Mouse (Mus musculus) limb, embryonic 11.5 days (tissue): ENCODE measurements around the gene Tomm20l. TPM values are rescaled to one million over a fixed set of nuclear protein-coding genes. Genes with fewer than 3 reads are reported as not detected.

ENCODE experiments used
- ATAC-seq: fragments of 200-750 bp; cut with Nextera tagmentation; 2 replicates; pipeline ENCODE4 v1.8.0; 2017; ENCODE audit warnings: low read depth; ENCODE audit not compliant: insufficient number of reproducible peaks, low FRiP score, low TSS enrichment
- DNase-seq: peaks from one replicate; pipeline ENCODE4 v3.0.0-alpha.2; 2015; ENCODE audit warnings: low spot score
- H3K27ac ChIP-seq: fragments of 300-500 bp; sonication (generic); replicated peaks from 2 replicates; pipeline ENCODE4 v1.5.1; 2014; ENCODE audit warnings: low read depth, mild to moderate bottlenecking, low read length
- H3K27me3 ChIP-seq: fragments of 300-500 bp; sonication (generic); 2 replicates; pipeline ENCODE4 v1.6.1; 2014; ENCODE audit warnings: mild to moderate bottlenecking, low read length, mixed read lengths; ENCODE audit not compliant: control insufficient read depth, insufficient read depth
- H3K36me3 ChIP-seq: fragments of 300-500 bp; sonication (generic); 2 replicates; pipeline ENCODE4 v1.6.1; 2014; ENCODE audit warnings: mild to moderate bottlenecking, low read length, moderate library complexity, mixed read lengths; ENCODE audit not compliant: control insufficient read depth, insufficient read depth
- H3K4me1 ChIP-seq: fragments of 300-500 bp; sonication (generic); 2 replicates; pipeline ENCODE4 v1.6.1; 2014; ENCODE audit warnings: low read length, mixed read lengths; ENCODE audit not compliant: control insufficient read depth, insufficient read depth
- H3K4me2 ChIP-seq: fragments of 300-500 bp; sonication (generic); 2 replicates; pipeline ENCODE4 v1.6.1; 2014; ENCODE audit warnings: low read depth, mild to moderate bottlenecking, moderate library complexity; ENCODE audit not compliant: severe bottlenecking
- H3K4me3 ChIP-seq: fragments of 300-500 bp; sonication (generic); 2 replicates; pipeline ENCODE4 v1.5.1; 2014; ENCODE audit warnings: low read depth, low read length
- H3K9ac ChIP-seq: fragments of 300-500 bp; sonication (generic); 2 replicates; pipeline ENCODE4 v1.6.1; 2014; ENCODE audit warnings: mild to moderate bottlenecking, low read length
- H3K9me3 ChIP-seq: fragments of 300-500 bp; sonication (generic); 2 replicates; pipeline ENCODE4 v1.6.1; 2016; ENCODE audit warnings: low read length; ENCODE audit not compliant: control insufficient read depth
- WGBS: fragments of 180-500 bp; shearing (Covaris S2); extraction: QIAGEN DNeasy Blood & Tissue Kit; methylation state at CpG from one replicate; pipeline ENCODE4 v1.1.7; 2014; 5-methylcytosine and 5-hydroxymethylcytosine counted together
- polyA plus RNA-seq: library from polyadenylated mRNA; unstranded; fragments of >200 nt; fragmentation: Nextera tagmentation; extraction: Ambion mirVana; gene quantifications from 2 replicates; pipeline ENCODE4 v1.2.1, GENCODE M21; 2014

Gene Tomm20l
- polyA plus RNA-seq, 1 experiment from 2014 or later: 0.29 TPM

DNA sequence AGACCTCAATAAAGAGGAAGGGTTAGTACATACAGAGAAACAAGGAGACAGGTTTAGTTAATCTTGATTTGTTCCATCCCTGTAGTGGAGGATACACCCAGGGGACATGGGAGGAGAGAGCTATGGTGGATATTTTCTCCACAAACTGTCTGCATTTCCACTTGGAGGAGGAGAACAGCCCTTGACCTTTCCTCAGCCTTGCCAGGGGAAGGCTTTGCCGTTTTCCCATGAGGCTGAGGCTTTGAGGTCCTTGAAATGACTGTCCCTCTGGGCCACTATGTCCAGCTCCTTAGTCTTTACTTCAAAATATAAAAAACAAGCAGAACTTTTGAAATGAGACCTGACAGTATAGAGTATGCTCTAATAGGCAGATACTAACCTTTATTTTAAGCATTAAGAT lies 58.7 kb downstream of the Tomm20l start:
- ATAC-seq (no peak), DNase-seq (no peak)
- no peak overlapping the region for H3K9ac ChIP-seq
- H3K27ac ChIP-seq: no peak overlapping the region
- H3K4me1 ChIP-seq: no peaks in the 10 kb centered on the region
- no peaks in the 10 kb centered on the region for H3K9me3 ChIP-seq
- H3K4me3 ChIP-seq: no peak overlapping the region
- H3K27me3 ChIP-seq: no peaks in the 10 kb centered on the region
- peaks cover 8% of the 10 kb centered on the region; the same call in 1 of the 2 replicates for H3K36me3 ChIP-seq
- 81% methylated on average over 1 of the region's 1 CpGs for WGBS
- no peak overlapping the region for H3K4me2 ChIP-seq

Other genes with a start within 250 kb of the Tomm20l start
- gene Actr10, start 173.6 kb upstream of the Tomm20l start, polyA plus RNA-seq: 266 and 287 TPM in 2 replicates
- gene Psma3, start 136.8 kb upstream of the Tomm20l start, polyA plus RNA-seq: 628 and 652 TPM in 2 replicates
- gene Arid4a, start 95.4 kb upstream of the Tomm20l start, polyA plus RNA-seq: 37.4 and 39.4 TPM in 2 replicates
- 72.7 and 75.1 TPM in 2 replicates for gene Timm9, start 25.3 kb downstream of the Tomm20l start, polyA plus RNA-seq
- gene 2700049A03Rik, start 25.4 kb downstream of the Tomm20l start, polyA plus RNA-seq: 23.5 and 23.6 TPM in 2 replicates
- gene Dact1, start 198.5 kb downstream of the Tomm20l start, polyA plus RNA-seq: 17.6 and 21.5 TPM in 2 replicates